Mouse (Mus musculus): ENCODE data around the gene Arhgef2.

DNA sequence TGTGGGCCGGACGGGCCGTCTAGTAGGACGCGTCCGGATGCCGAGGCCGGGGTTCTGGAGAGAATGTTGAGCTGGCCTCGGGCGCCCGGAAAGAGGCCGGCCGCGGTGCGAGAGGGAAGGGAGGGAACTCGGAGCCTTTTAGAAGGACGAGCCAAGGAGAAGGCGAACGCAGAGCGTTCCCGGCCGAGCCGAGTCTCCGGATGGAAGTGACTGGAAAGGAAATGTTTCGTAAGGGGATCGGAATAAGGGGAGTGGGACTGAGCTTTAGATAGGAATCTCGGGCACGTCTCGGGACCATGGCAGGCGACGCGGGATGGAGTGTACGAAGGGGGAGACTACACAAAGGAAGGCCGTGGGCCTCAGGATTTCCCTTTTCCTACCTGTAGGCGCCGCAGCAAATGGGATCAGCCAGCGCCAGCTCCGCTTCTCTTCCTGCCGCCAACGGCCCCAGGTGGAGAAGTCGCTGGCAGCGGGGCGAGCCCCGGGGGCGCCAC is 80.2 kb downstream of the Arhgef2 start:
- TF ChIP-seq POLR2A (IDR thresholded peaks at IDR 0.05; ENCODE audit: borderline replicate concordance, control insufficient read depth, low read depth, low read length) (no peak), CTCF (IDR thresholded peaks at IDR 0.05; ENCODE audit: control insufficient read depth, insufficient read depth, low read length) (no peak)

All from bone marrow, adult 2 months (tissue).